Mouse (Mus musculus) gastrocnemius, adult 18-20 months (tissue): ENCODE measurements around the gene Dppa2. TPM values are rescaled to one million over a fixed set of nuclear protein-coding genes. Genes with fewer than 3 reads are reported as not detected.

ENCODE experiments used
- DNase-seq: peaks from one replicate; pipeline ENCODE4 v3.0.0; 2021; ENCODE audit warnings: low spot score
- total RNA-seq, 2 experiments: library from RNA; stranded (reverse); gene quantifications; 2 replicates each; pipeline ENCODE4 v1.2.3; 2021

Gene Dppa2
- total RNA-seq, 2 experiments from 2014 or later: not detected

- no peak for DNase-seq
These were observed 31.6 kb downstream of the Dppa2 start for GRCm38 (mm10) chr16:48335326-48335725.

DNA sequence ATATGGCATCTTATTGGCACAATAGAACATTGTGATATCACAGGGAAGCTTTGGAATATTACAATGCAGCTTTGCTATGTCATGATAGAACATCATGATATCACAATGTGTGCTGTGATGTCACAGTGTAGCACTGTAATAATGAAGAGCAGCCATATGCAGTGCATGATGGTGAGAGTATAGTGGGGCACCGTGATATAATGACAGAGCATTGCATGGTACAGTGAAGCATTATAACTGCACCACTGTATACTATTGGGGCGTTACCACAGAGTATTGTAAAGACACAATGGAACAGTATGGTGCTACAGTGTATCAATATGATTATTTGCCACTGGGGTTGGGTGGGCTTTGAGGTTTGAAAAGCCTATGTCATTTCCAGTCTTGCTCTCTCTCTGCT lies 40.5 kb downstream of the Dppa2 start:
- no peak for DNase-seq

GRCm38 (mm10) chr16:48347246-48347645 lies 43.5 kb downstream of the Dppa2 start:
- DNase-seq: no peak

DNA sequence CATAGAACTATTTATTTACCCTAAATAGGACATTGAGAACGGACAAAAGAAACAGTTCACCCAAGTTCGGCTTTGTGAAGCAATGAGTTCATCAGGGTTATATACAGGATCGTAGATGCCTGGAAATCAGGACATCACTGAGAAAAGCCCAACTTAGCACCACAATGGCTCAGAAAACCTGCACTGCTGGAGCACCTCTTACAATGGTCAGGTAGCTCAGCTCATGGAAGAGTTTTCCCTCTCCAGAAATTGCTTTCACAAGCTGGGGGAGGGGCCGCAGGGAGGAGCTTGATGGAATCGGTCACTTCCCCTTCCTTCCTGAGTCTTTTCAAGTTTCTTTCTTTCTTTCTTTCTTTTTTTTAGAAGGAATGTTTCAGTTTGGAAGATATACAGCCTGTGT lies 52.0 kb downstream of the Dppa2 start:
- DNase-seq: no peak

GRCm38 (mm10) chr16:48356417-48356816 lies 52.7 kb downstream of the Dppa2 start:
- peak; percentile 14 for DNase-seq

GRCm38 (mm10) chr16:48360887-48361286 lies 57.2 kb downstream of the Dppa2 start:
- DNase-seq: no peak

- DNase-seq: no peak
These were observed 63.1 kb downstream of the Dppa2 start for GRCm38 (mm10) chr16:48366801-48367200.

DNA sequence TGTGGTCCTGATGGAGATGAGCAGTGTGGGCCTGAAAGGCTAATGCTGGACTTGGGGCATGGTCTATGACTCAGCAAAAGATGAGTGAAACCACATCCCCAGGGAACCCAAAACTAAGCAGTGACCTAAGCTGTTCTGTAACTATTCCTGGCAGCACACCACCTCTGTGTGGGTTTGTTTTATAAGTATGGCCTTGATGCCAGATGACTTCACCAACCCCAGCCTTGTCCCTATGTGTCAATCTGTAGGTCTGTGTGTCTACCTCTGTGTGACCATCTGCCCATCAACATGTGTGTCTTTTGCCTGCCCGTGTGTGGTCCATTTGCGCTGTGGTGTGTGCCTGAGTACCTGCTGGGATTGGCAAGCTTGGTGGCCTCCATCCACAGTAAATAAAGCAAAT lies 64.4 kb downstream of the Dppa2 start:
- DNase-seq: peak; percentile 3

Other genes starting within 250 kb of the Dppa2 start
- gene Dppa4, start 20.2 kb upstream of the Dppa2 start, total RNA-seq: not detected
- gene Gm5485, start 108.5 kb downstream of the Dppa2 start, total RNA-seq: not detected
- under 1 TPM in 1 of 2 experiments, not detected in 1; 0.25 TPM for gene Morc1, start 127.3 kb downstream of the Dppa2 start, total RNA-seq